Mouse (Mus musculus): Measurements from ENCODE around the gene Ucp3. TPM values are rescaled to one million over a fixed set of nuclear protein-coding genes. Genes with fewer than 3 reads are reported as not detected.

Gene Ucp3
- total and polyA plus RNA-seq, 3 experiments = 33.7 to 39.4 (median 39.0) TPM

- TF ChIP-seq EP300 (IDR thresholded peaks at IDR 0.05; ENCODE audit: insufficient read depth, low read depth, low read length) = no peak
- no peak for TF ChIP-seq POLR2A (IDR thresholded peaks at IDR 0.05; ENCODE audit: insufficient read depth, low read depth, low read length)
- TF ChIP-seq CTCF (IDR thresholded peaks at IDR 0.05) = no peak
- no peak for DNase-seq
- WGBS = 53% methylated on average over 2 of the region's 2 CpGs
- no peak overlapping the region for H3K4me3 ChIP-seq
- no peaks in the 10 kb centered on the region for H3K4me1 ChIP-seq (ENCODE audit: control insufficient read depth, insufficient read depth, low read length)
- no peaks in the 10 kb centered on the region for H3K79me2 ChIP-seq (replicated peaks; ENCODE audit: control insufficient read depth, insufficient read depth, low read length)
- no peak overlapping the region for H3K9ac ChIP-seq (ENCODE audit: low read depth, low read length)
- no peaks in the 10 kb centered on the region for H3K36me3 ChIP-seq (ENCODE audit: control insufficient read depth, insufficient read depth, low read length)
- H3K27ac ChIP-seq = no peak overlapping the region
- intact Hi-C loops (cut with DNase I) = no loop called here
- H3K27me3 ChIP-seq (ENCODE audit: control insufficient read depth, insufficient read depth, low read length) = no peaks in the 10 kb centered on the region
Observed at GRCm38 (mm10) chr7:100487301-100487700, 14.5 kb downstream of the Ucp3 start.

DNA sequence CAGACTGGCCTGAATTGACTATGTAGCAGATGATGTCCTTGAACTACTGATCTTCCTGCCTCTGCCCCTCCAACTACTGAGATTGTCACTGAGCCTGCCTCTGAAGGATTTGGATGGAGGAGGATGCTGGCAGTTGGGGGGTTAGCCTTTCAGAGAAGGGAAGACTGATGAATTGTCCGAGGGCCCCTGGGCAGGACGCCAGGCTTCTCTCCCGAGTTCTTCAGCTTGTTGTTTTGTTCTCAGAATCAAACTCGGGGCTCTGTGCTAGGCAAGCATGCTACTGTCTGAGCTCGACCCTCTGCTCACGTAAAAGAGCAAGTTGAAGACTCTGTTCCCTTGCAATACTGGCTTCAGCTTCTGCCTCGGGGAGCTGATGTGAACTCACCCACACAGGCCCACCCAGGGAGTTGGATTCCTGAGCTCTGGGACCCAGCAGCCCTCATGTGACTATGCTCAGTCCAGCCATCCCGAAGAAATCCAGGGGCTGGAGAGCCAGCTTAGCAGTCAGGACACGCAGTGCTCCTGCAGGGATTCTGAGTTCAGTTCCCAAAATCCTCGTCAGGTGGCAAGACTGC is 15.8 kb downstream of the Ucp3 start:
- Histone ChIP-seq H3K4me3 (no peak overlapping the region), H3K27me3 (ENCODE audit: control insufficient read depth, insufficient read depth, low read length) (no peaks in the 10 kb centered on the region), H3K4me1 (ENCODE audit: control insufficient read depth, insufficient read depth, low read length) (no peaks in the 10 kb centered on the region), H3K36me3 (ENCODE audit: control insufficient read depth, insufficient read depth, low read length) (no peaks in the 10 kb centered on the region), H3K27ac (no peak overlapping the region), H3K79me2 (replicated peaks; ENCODE audit: control insufficient read depth, insufficient read depth, low read length) (no peaks in the 10 kb centered on the region), H3K9ac (ENCODE audit: low read depth, low read length) (no peak overlapping the region)
- DNase-seq = no peak
- intact Hi-C loops (cut with DNase I) = no loop called here
- 29% methylated on average over 10 of the region's 10 CpGs for WGBS
- TF ChIP-seq EP300 (IDR thresholded peaks at IDR 0.05; ENCODE audit: insufficient read depth, low read depth, low read length) (no peak), CTCF (IDR thresholded peaks at IDR 0.05) (no peak), POLR2A (IDR thresholded peaks at IDR 0.05; ENCODE audit: insufficient read depth, low read depth, low read length) (no peak)

DNA sequence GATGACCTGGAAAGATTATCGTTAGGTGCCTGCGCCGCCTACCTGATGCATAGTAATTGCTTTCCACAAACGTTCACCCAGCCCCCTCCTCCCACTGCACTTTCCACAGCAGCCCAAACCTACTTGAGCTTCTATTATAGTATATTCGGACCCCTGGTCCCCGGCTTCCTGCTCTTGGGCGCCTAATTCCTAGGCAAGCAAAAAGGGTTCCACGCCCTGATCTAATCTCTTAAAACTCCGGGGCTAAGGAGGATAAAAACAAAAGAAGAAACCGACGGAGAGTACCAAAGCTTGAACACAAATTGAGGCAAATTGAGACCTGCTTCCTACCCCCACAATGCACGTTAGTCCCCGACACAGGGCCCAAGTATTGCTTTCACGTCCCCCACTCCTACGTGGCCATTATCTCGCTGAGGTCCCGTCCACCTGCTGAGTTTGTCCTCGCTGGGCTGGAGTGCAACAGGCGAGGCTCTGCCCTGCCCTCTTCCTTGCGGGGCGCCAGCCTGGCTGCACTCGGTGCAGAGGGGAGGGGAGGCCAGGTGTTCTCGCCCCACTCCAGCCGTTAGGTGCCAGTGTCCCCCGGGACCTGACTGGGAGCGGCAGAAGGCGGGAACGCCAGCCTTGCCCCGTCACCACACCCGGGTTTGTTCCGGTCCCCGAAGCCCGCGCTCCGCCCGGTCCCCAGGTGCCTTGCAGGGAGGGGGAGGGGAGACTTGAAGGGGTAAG is 19.8 kb downstream of the Ucp3 start:
- Histone ChIP-seq H3K27ac (peak overlapping the region; percentile 85), H3K9ac (ENCODE audit: low read depth, low read length) (peak overlapping the region; percentile 75), H3K79me2 (replicated peaks; ENCODE audit: control insufficient read depth, insufficient read depth, low read length) (no peaks in the 10 kb centered on the region), H3K27me3 (ENCODE audit: control insufficient read depth, insufficient read depth, low read length) (no peaks in the 10 kb centered on the region), H3K4me3 (peak overlapping the region; percentile 66), H3K4me1 (ENCODE audit: control insufficient read depth, insufficient read depth, low read length) (peaks cover 12% of the 10 kb centered on the region), H3K36me3 (ENCODE audit: control insufficient read depth, insufficient read depth, low read length) (0 out of 2 replicates have a peak, but pooled peaks cover 2% of the 10 kb centered on the region)
- WGBS = 11% methylated on average over 36 of the region's 36 CpGs
- intact Hi-C loops (cut with DNase I) = loop anchor here (2.0 kb wide), 2 partner anchors 28 to 64 kb away; no protein-coding TSS in a partner anchor
- TF ChIP-seq POLR2A (IDR thresholded peaks at IDR 0.05; ENCODE audit: insufficient read depth, low read depth, low read length) (no peak), EP300 (IDR thresholded peaks at IDR 0.05; ENCODE audit: insufficient read depth, low read depth, low read length) (no peak), CTCF (IDR thresholded peaks at IDR 0.05) (no peak)
- DNase-seq = no peak

- Histone ChIP-seq H3K4me1 (ENCODE audit: control insufficient read depth, insufficient read depth, low read length) (peaks cover 12% of the 10 kb centered on the region), H3K36me3 (ENCODE audit: control insufficient read depth, insufficient read depth, low read length) (0 out of 2 replicates have a peak, but pooled peaks cover 2% of the 10 kb centered on the region), H3K9ac (ENCODE audit: low read depth, low read length) (peak within 1 kb of the TSS; percentile 75), H3K27ac (peak within 1 kb of the TSS; percentile 85), H3K79me2 (replicated peaks; ENCODE audit: control insufficient read depth, insufficient read depth, low read length) (no peaks in the 10 kb centered on the region), H3K4me3 (peak within 1 kb of the TSS; percentile 66), H3K27me3 (ENCODE audit: control insufficient read depth, insufficient read depth, low read length) (no peaks in the 10 kb centered on the region)
- TF ChIP-seq CTCF (IDR thresholded peaks at IDR 0.05) = no peak
- peak; percentile 97 for TF ChIP-seq POLR2A (IDR thresholded peaks at IDR 0.05; ENCODE audit: insufficient read depth, low read depth, low read length)
- 0 out of 2 replicates have a peak, but pooled peaks have one; percentile 11 for TF ChIP-seq EP300 (IDR thresholded peaks at IDR 0.05; ENCODE audit: insufficient read depth, low read depth, low read length)
- DNase-seq = peak; percentile 91 to 92
- WGBS = 3% methylated on average over 26 of the region's 27 CpGs
- intact Hi-C loops (cut with DNase I) = loop anchor here (2.0 kb wide), 2 partner anchors 28 to 64 kb away; no protein-coding TSS in a partner anchor
Observed at GRCm38 (mm10) chr7:100493117-100493483, 20.3 kb downstream of the Ucp3 start, which contains the start of gene Ucp2. TSS of gene Ucp2 (plus strand) at chr7:100493337.

DNA sequence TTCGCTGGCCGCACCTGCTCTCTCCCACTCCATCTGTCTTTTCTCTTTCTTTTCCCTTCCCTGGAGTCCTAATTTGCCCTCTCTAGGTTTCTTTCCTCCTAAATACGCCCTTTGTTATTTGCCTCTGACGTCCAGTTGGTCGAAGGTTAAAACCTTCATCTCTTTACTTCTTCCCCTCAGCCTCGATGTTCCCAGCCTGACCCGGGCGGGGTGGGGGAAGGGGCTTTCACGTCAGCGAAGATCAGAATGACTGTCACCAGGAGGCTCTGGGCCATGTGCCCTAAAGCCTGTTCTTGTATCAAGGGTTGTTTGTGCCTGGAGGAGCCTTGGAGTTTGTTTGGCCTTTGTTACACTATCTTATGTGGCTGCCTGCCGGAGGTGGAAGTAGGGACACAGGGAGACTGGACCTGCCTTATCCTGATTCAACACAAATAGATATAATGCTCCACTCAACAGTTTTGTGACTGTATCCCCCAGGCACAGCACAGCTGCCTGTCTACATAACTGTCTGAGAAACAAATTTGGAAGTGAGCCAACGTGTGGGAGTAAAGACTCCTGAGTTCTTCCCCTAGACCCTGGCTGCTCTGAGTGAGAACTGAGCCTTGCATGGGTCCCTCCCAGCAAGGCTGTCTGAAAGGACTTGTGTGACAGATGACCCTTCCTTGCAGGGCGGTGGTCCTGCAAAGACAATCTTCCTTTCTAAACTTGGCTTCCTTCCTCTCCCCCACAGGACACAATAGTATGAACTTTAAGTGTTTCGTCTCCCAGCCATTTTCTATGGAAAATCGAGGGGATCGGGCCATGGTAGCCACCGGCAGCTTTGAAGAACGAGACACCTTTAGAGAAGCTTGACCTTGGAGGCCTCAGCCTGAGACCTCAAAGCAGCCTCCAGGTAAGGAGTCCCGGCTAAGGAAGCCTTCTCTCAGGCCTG is 21.0 kb downstream of the Ucp3 start:
- WGBS = 18% methylated on average over 19 of the region's 19 CpGs
- intact Hi-C loops (cut with DNase I) = loop anchor here (2.0 kb wide), 2 partner anchors 29 to 65 kb away; no protein-coding TSS in a partner anchor
- peak; percentile 58 to 63 for DNase-seq
- Histone ChIP-seq H3K36me3 (ENCODE audit: control insufficient read depth, insufficient read depth, low read length) (0 out of 2 replicates have a peak, but pooled peaks cover 2% of the 10 kb centered on the region), H3K27me3 (ENCODE audit: control insufficient read depth, insufficient read depth, low read length) (no peaks in the 10 kb centered on the region), H3K27ac (peak overlapping the region; percentile 85), H3K9ac (ENCODE audit: low read depth, low read length) (peak overlapping the region; percentile 75), H3K79me2 (replicated peaks; ENCODE audit: control insufficient read depth, insufficient read depth, low read length) (no peaks in the 10 kb centered on the region), H3K4me1 (ENCODE audit: control insufficient read depth, insufficient read depth, low read length) (peaks cover 12% of the 10 kb centered on the region), H3K4me3 (peak overlapping the region; percentile 66)
- TF ChIP-seq EP300 (IDR thresholded peaks at IDR 0.05; ENCODE audit: insufficient read depth, low read depth, low read length) (no peak), POLR2A (IDR thresholded peaks at IDR 0.05; ENCODE audit: insufficient read depth, low read depth, low read length) (no peak), CTCF (IDR thresholded peaks at IDR 0.05) (no peak)
